Mouse (Mus musculus) lung, adult 2 months (tissue): Measurements from ENCODE around the gene Olfr1157.

Experiments
- CTCF ChIP-seq: fragments of 200-500 bp; IDR thresholded peaks from 2 replicates; pipeline ENCODE4 v1.5.1; 2011; ENCODE audit warnings: mild to moderate bottlenecking, low read length, control low read depth; ENCODE audit not compliant: insufficient read depth
- POLR2A ChIP-seq: fragments of 200-500 bp; IDR thresholded peaks from 2 replicates; pipeline ENCODE4 v1.6.1; 2011; ENCODE audit warnings: low read depth, mild to moderate bottlenecking, control low read depth, low read length, borderline replicate concordance; ENCODE audit errors: extremely low read depth

GRCm38 (mm10) chr2:87945037-87945436, 23.1 kb downstream of the Olfr1157 start, which contains the start of gene Olfr1155:
- TF ChIP-seq CTCF (no peak), POLR2A (no peak)
